Mouse (Mus musculus): ENCODE measurements around the gene Pkd1l2. TPM values are rescaled to one million over a fixed set of nuclear protein-coding genes. Genes with fewer than 3 reads are reported as not detected.
A peak's percentile ranks its signal among the peaks of the same experiment; 100 is the strongest.

Gene Pkd1l2
- total RNA-seq (2021), result 1 to 10 TPM; 1.5 to 3.1 TPM
- long read RNA-seq, experiment 1, partial matches to known transcripts, result 0 of 1 reads
- long read RNA-seq, experiment 1, other reads (novel, unspliced or antisense), result 1 of 1 reads
- long read RNA-seq, experiment 2, partial matches to known transcripts, result 4 of 9 reads
- long read RNA-seq, experiment 2, other reads (novel, unspliced or antisense), result 5 of 9 reads

- no peak for DNase-seq (ENCODE audit: low spot score in 2 of 2)
These were observed at the start of gene Pkd1l2 for GRCm38 (mm10) chr8:117082399-117082872. Gene Pkd1l2 (minus strand): TSS chr8:117082449.

- DNase-seq (ENCODE audit: low spot score in 2 of 2), result no peak
These were observed 44.8 kb upstream of the Pkd1l2 start for GRCm38 (mm10) chr8:117127063-117127462.

- no peak for DNase-seq (ENCODE audit: low spot score in 2 of 2)
These were observed 44.2 kb upstream of the Pkd1l2 start for GRCm38 (mm10) chr8:117126411-117126810.

DNA sequence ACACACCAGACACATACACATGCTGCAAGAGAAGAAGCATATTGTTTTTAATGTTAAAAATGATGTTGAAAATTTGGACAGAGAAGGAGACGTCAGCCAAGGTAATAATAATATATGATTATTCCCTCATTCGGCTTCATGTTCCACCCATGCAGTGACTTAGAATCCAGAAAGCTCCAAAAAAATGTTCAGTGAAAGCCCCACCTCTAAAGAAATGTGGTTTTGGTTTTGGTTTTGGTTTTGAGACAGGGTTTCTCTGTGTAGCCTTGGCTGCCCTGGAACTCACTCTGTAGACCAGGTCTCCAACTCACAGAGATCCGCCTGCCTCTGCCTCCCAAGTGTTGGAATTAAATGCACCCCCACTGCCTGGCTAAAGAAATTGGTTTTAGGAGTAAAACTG, 43.6 kb upstream of the Pkd1l2 start:
- DNase-seq (ENCODE audit: low spot score in 2 of 2), result no peak

DNA sequence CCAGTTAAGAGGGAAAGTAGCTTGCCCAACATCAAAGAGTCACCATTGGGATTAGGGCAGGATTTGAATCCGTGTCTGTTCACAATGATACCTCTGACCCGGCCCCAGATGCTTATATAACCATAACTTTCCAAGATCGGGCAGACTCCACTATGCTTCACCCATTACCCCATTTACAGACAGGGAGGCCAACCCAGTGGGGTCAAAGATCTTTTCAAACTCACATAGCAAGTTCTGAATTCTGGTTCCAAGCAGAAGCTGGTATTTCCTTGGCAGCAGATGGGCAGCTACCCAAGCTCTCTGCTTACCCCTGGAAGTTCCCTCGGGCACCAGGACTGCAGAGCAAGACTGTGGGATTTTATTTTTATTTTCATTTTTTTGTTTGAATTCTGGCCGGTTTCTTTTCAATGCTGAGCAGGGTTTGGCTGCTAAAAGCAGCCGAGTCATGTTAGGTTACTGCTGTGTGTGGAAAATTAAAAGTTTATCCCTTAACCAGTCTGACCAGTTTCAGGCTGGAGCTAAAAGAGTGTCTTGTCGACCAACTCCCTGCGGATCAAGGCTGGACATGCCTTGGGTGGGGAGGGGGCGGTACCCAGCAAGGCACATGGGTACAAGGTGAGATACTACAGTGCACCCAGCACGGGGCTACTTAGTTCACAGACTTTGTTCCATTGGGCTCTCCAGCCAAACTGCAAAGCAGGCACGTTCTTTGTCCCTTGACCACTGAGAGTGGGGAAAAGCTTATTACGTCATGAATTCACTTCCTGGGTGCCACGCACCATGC, 41.8 kb upstream of the Pkd1l2 start:
- no peak for DNase-seq (ENCODE audit: low spot score in 2 of 2)

DNA sequence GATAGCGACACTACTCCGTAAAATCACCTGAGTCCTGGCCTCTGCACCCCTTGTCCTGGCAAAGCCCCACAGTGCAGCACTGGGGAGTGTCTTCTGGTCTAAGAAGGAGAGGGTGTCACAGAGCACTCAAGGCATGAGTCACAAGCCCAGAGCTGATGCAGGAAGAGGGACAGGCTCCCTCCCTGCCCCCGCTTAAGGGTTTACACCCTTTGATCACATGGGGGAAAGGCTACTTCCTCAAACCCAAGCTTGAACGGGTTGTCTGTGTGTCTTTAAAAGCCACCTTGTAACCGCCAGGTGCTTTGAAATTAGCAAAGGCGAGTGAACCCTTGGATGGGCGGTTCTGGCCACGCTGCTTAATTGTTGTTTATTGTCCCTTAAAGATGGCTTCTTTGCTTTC, 39.0 kb upstream of the Pkd1l2 start:
- no peak for DNase-seq (ENCODE audit: low spot score in 2 of 2)

GRCm38 (mm10) chr8:117118409-117118808, 36.2 kb upstream of the Pkd1l2 start:
- no peak for DNase-seq (ENCODE audit: low spot score in 2 of 2)

DNA sequence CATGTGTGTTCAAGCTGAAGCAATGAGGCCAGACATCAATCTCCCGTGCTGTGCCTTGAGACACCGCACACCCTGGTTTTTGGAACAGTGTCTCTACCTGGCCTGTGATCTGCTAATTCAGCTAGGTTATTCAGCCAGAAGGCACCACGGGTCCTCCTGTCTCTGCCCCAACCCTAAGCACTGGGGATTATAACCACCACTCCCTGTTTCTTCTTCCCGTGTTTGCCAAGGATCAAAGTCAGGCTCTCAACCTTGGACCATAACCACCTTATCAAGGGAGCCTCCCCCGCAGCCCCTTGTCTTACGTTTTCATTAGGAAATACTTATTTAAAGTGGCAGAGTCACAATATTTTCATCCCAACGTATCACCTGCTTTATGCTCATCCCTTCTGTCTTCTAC, 34.3 kb upstream of the Pkd1l2 start:
- no peak for DNase-seq (ENCODE audit: low spot score in 2 of 2)

- DNase-seq (ENCODE audit: low spot score in 2 of 2), result no peak
These were observed 33.6 kb upstream of the Pkd1l2 start for GRCm38 (mm10) chr8:117115676-117116446.

DNA sequence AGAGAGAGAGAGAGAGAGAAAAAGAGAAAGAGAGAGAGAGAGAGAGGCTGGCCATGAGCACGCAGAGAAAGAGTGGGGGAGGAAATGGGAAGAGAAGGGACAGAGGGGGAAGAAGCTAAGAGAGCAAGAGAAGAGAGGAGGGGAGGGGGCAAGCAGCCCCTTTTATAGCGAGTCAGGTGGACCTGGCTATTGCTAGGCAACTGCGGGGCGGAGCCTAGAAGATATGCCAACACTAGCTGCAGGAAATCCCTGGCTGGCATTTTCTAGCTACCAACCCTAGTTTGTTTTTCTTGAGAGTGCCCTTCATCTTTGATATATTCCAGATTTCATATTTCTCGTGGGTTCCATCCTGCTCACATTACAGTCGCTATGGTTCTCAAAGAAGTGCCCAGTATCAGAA, 32.8 kb upstream of the Pkd1l2 start:
- no peak for DNase-seq (ENCODE audit: low spot score in 2 of 2)

- DNase-seq (ENCODE audit: low spot score in 2 of 2), result no peak
These were observed 30.0 kb upstream of the Pkd1l2 start for GRCm38 (mm10) chr8:117112261-117112660.

GRCm38 (mm10) chr8:117111641-117112040, 29.4 kb upstream of the Pkd1l2 start:
- no peak for DNase-seq (ENCODE audit: low spot score in 2 of 2)

GRCm38 (mm10) chr8:117109801-117110390, 27.6 kb upstream of the Pkd1l2 start:
- DNase-seq (ENCODE audit: low spot score in 2 of 2), result peak; percentile 30 to 51

GRCm38 (mm10) chr8:117109018-117109711, 26.9 kb upstream of the Pkd1l2 start:
- DNase-seq (ENCODE audit: low spot score in 2 of 2), result no peak

DNA sequence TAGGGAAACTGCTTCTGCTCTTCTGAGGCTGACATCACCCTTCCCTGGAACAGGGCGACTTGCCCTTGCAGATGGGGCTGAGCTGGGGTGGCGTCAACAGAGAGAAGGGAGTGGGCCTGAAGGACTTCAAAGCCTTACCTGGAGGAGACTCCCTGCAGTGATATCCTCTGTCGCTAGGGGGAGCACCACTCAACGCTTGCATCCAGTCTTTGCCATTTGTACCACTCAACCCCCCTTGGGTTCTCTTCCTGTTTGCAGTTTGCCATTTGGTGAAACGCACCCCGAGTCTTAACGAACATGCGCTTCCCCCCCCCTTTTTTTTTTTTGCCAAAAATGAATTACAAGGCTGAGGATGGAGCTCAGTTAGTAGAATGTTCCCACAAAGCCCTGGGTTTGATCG, 25.3 kb upstream of the Pkd1l2 start:
- peak; percentile 29 to 35 for DNase-seq (ENCODE audit: low spot score in 2 of 2)

- no peak for DNase-seq (ENCODE audit: low spot score in 2 of 2)
These were observed 15.4 kb upstream of the Pkd1l2 start for GRCm38 (mm10) chr8:117097564-117098191.

DNA sequence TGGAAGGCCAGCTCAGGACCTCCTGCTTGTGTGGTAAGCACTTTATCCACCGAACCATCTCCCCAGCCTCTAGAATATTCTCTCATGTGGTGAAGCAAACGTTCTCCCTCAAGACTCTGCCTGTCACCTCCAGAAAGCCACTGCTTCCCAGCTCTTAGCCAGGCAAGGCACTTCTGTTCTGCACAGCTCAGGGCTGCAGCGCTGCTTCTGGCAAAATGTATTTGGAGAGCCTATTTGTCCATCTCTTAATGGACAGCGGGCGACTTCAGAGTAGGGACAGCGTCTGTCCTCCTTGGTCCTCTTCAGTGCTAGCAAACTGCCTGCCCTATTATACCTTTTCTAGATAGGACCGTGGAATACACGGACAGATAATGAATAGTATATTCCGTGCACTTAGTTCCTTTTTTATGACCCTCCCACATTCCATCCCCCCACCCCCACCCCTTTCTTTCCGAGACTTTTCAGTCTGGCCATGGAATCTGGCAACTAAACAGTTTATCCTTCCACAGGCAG, 14.9 kb upstream of the Pkd1l2 start:
- DNase-seq (ENCODE audit: low spot score in 2 of 2), result no peak

DNA sequence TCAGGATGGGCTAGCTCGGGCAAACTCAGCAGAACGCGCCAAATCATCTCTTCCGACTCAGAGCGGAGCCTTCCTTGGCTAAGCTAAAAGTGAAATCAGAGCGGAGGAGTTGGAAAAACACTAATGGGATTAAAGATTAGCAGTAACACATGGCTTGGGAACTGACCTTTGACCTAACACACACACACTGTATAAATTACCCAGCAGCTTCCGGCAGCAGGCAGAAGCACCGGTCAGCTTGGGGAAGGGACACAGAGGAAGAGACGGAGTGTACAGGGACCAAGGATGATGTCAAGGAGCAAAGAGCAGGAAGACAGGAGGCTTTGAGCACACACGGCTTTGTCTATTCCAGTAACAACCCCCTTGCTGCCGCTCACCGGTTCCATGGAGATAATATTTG, 13.4 kb upstream of the Pkd1l2 start, which contains the start of gene Bco1:
TSS of gene Bco1 (plus strand) at position 208 of the 400 bp plus-strand sequence.
- DNase-seq (ENCODE audit: low spot score in 2 of 2), result no peak

DNA sequence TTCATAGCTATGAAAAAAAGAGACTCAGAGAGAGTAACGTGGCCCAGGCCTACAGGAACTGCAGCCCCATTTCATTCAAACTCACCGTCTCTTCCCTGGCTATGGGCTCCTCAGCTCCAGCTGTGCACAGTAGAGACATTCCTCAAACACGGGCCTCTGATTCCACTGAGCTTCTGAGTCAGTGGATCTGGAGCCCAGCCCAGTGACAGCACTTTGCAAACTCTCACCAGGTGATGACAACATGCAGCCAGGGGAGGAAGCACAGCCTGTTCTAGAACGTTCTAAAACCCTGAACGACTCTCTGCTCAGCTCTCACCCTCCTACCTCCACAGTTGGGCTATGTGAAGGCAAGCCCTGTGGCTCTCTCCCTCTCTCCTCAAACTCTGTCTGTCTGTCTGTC, 11.8 kb upstream of the Pkd1l2 start:
- DNase-seq (ENCODE audit: low spot score in 2 of 2), result no peak

GRCm38 (mm10) chr8:117089802-117090201, 7.6 kb upstream of the Pkd1l2 start:
- no peak for DNase-seq (ENCODE audit: low spot score in 2 of 2)

Measured in adrenal gland, postnatal 4 days (tissue).